Mouse (Mus musculus) hindbrain, postnatal 0 days (tissue): ENCODE results near the gene Arhgap33. TPM values are rescaled to one million over a fixed set of nuclear protein-coding genes. Genes with fewer than 3 reads are reported as not detected.
A peak's percentile ranks its signal among the peaks of the same experiment; 100 is the strongest.

Source experiments
- ATAC-seq: fragments of 200-750 bp; cut with Nextera tagmentation; 2 replicates; pipeline ENCODE4 v1.8.0; 2017; ENCODE audit warnings: mild to moderate bottlenecking, moderate TSS enrichment, moderate library complexity
- DNase-seq: peaks from one replicate; pipeline ENCODE4 v3.0.0-alpha.2; 2015; ENCODE audit warnings: low spot score
- H3K27ac ChIP-seq: fragments of 300-500 bp; sonication (generic); 2 replicates; pipeline ENCODE4 v1.5.1; 2014; ENCODE audit warnings: mild to moderate bottlenecking
- H3K27me3 ChIP-seq: fragments of 300-500 bp; sonication (generic); 2 replicates; pipeline ENCODE4 v1.6.1; 2014; ENCODE audit warnings: low read length, mixed read lengths; ENCODE audit not compliant: insufficient read depth
- H3K36me3 ChIP-seq: fragments of 300-500 bp; sonication (generic); 2 replicates; pipeline ENCODE4 v1.6.1; 2014; ENCODE audit warnings: low read length, mixed read lengths; ENCODE audit not compliant: insufficient read depth
- H3K4me1 ChIP-seq: fragments of 300-500 bp; sonication (generic); 2 replicates; pipeline ENCODE4 v1.6.1; 2014; ENCODE audit warnings: antibody characterized with exemption, low read length, mixed read lengths; ENCODE audit not compliant: insufficient read depth
- H3K4me2 ChIP-seq: fragments of 300-500 bp; sonication (generic); 2 replicates; pipeline ENCODE4 v1.6.1; 2014; ENCODE audit warnings: low read depth, mild to moderate bottlenecking, low read length, moderate library complexity, mixed read lengths
- H3K4me3 ChIP-seq: fragments of 300-500 bp; sonication (generic); 2 replicates; pipeline ENCODE4 v1.5.1; 2014; ENCODE audit warnings: low read length
- H3K9ac ChIP-seq: fragments of 300-500 bp; sonication (generic); replicated peaks from 2 replicates; pipeline ENCODE4 v1.6.1; 2014; ENCODE audit warnings: mild to moderate bottlenecking, low read length, moderate library complexity, mixed read lengths
- H3K9me3 ChIP-seq: fragments of 300-500 bp; sonication (generic); 2 replicates; pipeline ENCODE4 v1.6.1; 2016; ENCODE audit warnings: low read length, mixed read lengths
- CTCF ChIP-seq: IDR thresholded peaks from 2 replicates; pipeline ENCODE4 v1.5.1; 2016; ENCODE audit warnings: antibody characterized with exemption, control low read depth, low read depth
- WGBS: fragments of 180-500 bp; shearing (Covaris S2); extraction: QIAGEN DNeasy Blood & Tissue Kit; methylation state at CpG from one replicate; pipeline ENCODE4 v1.1.7; 2014; 5-methylcytosine and 5-hydroxymethylcytosine counted together
- polyA plus RNA-seq: library from polyadenylated mRNA; unstranded; fragments of >200 nt; fragmentation: Nextera tagmentation; extraction: Ambion mirVana; gene quantifications from 2 replicates; pipeline ENCODE4 v1.2.1, GENCODE M21; 2015
- total RNA-seq: library from RNA; depleted of rRNA; stranded (reverse); fragments of >200 nt; gene quantifications from 2 replicates; pipeline ENCODE4 v1.2.3, GENCODE M21; 2014

Gene Arhgap33
- total and polyA plus RNA-seq, 2 experiments from 2014 or later = 55.7 to 73.1 TPM

- peak; percentile 55 for DNase-seq
- peak overlapping the region; percentile 97 for H3K4me2 ChIP-seq
- WGBS = 3% methylated on average over 23 of the region's 23 CpGs
Measured at GRCm38 (mm10) chr7:30553021-30553589, 18.2 kb upstream of the Arhgap33 start.

DNA sequence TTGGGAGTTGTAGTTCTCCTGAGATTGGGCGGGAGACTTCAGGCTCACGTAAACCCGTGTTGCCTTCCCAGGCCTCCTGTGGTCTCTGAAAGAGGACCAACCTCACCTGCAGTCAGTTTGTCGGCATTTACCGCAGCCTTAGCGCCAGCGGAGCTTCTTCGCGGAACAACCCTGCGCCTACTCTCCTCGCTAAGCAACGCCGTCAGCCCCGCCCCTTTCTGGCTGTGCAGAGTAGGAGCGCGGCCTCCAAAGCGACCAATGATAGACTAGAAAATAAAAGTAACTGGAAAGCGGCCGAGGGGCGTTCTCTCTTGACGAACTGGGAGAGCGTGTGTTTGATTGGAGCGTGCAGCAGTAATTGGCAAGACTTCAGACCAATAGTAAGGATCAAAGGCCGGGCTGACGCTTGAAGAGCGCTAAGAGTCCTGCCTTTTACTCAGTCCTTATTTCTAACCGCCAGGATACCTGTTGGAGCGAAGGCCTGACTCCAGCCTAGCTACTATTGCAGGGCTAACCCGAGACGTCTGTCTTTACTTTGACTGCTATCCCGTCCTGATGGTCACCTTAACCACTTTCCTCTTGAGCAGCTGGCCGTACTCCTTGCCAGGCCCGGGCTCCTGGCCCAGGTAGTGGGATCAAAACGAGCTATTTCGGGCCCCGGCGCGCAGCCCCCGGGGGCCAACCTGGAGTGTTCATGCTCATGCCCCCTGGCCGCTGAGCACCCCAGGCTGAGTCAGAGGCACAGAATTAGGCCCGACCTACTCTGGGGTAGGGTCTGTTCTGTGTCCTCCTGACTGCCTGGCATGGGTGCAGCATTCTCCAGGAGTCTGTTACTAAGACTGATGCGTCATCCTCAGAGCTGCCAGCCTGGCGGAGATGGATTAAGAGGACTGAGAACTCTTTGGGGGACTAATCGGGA lies 17.5 kb upstream of the Arhgap33 start, which contains the start of the genes Hspb6 and Proser3:
Gene Hspb6 (plus strand): TSS at position 77 of the 919 bp plus-strand sequence.
Gene Proser3 (minus strand): TSS at position 198 of the 919 bp plus-strand sequence.
- TF ChIP-seq CTCF = peak; percentile 34; the same call in 1 of the 2 replicates

More at GRCm38 (mm10) chr7:30553021-30553589, 18.2 kb upstream of the Arhgap33 start:
- H3K36me3 ChIP-seq = peaks cover 24% of the 10 kb centered on the region
- peaks cover 13% of the 10 kb centered on the region; the same call in 1 of the 2 replicates for H3K4me1 ChIP-seq
- no peaks in the 10 kb centered on the region for H3K9me3 ChIP-seq
- peak overlapping the region; percentile 96 for H3K27ac ChIP-seq
- no peak for ATAC-seq
- no peak for TF ChIP-seq CTCF
- peak overlapping the region; percentile 65 for H3K4me3 ChIP-seq
- H3K27me3 ChIP-seq = no peaks in the 10 kb centered on the region
- H3K9ac ChIP-seq = peak overlapping the region; percentile 63

GRCm38 (mm10) chr7:30551445-30552101 lies 16.7 kb upstream of the Arhgap33 start:
- H3K36me3 ChIP-seq = peaks cover 21% of the 10 kb centered on the region
- H3K4me1 ChIP-seq = peaks cover 13% of the 10 kb centered on the region; the same call in 1 of the 2 replicates
- DNase-seq (peak; percentile 83), ATAC-seq (peak; percentile 68)
- H3K27ac ChIP-seq = peak overlapping the region; percentile 96
- H3K9me3 ChIP-seq = no peaks in the 10 kb centered on the region
- peak; percentile 63 for TF ChIP-seq CTCF
- H3K9ac ChIP-seq = peak overlapping the region; percentile 63
- H3K27me3 ChIP-seq = no peaks in the 10 kb centered on the region
- peak overlapping the region; percentile 97 for H3K4me2 ChIP-seq
- peak overlapping the region; percentile 65 for H3K4me3 ChIP-seq
- WGBS = 1% methylated on average over 10 of the region's 10 CpGs

More for the DNA sequence above, 17.5 kb upstream of the Arhgap33 start, which contains the start of the genes Hspb6 and Proser3:
- peaks cover 24% of the 10 kb centered on the region for H3K36me3 ChIP-seq
- under 1% methylated on average over 44 of the region's 44 CpGs for WGBS
- H3K9ac ChIP-seq = peak within 1 kb of the TSS; percentile 63
- peak within 1 kb of the TSS; percentile 65 for H3K4me3 ChIP-seq
- ATAC-seq = peak; percentile 95
- no peaks in the 10 kb centered on the region for H3K27me3 ChIP-seq
- peak; percentile 99 for DNase-seq
- peak within 1 kb of the TSS; percentile 96 for H3K27ac ChIP-seq
- peak within 1 kb of the TSS; percentile 97 for H3K4me2 ChIP-seq
- H3K4me1 ChIP-seq = peaks cover 13% of the 10 kb centered on the region; the same call in 1 of the 2 replicates
- H3K9me3 ChIP-seq = no peaks in the 10 kb centered on the region

GRCm38 (mm10) chr7:30550603-30551002 lies 15.7 kb upstream of the Arhgap33 start:
- Histone ChIP-seq H3K9me3 (no peaks in the 10 kb centered on the region), H3K27me3 (no peaks in the 10 kb centered on the region), H3K4me3 (no peak overlapping the region), H3K27ac (no peak overlapping the region), H3K9ac (no peak overlapping the region), H3K4me2 (no peak overlapping the region), H3K4me1 (peaks cover 13% of the 10 kb centered on the region; the same call in 1 of the 2 replicates), H3K36me3 (peaks cover 20% of the 10 kb centered on the region)
- no peak for TF ChIP-seq CTCF
- DNase-seq = no peak
- no peak for ATAC-seq
- WGBS = 95% methylated on average over 1 of the region's 1 CpGs

- whole genome bisulfite sequencing = 94% methylated on average over 1 of the region's 2 CpGs
- no peak overlapping the region for H3K27ac ChIP-seq
- H3K4me1 ChIP-seq = peaks cover 13% of the 10 kb centered on the region; the same call in 1 of the 2 replicates
- no peaks in the 10 kb centered on the region for H3K9me3 ChIP-seq
- H3K4me2 ChIP-seq = no peak overlapping the region
- H3K36me3 ChIP-seq = peaks cover 13% of the 10 kb centered on the region; the same call in 1 of the 2 replicates
- H3K4me3 ChIP-seq = no peak overlapping the region
- H3K9ac ChIP-seq = no peak overlapping the region
- H3K27me3 ChIP-seq = no peaks in the 10 kb centered on the region
- TF ChIP-seq CTCF = no peak
- DNase-seq (no peak), ATAC-seq (no peak)
Measured at GRCm38 (mm10) chr7:30549880-30550279, 15.0 kb upstream of the Arhgap33 start.

DNA sequence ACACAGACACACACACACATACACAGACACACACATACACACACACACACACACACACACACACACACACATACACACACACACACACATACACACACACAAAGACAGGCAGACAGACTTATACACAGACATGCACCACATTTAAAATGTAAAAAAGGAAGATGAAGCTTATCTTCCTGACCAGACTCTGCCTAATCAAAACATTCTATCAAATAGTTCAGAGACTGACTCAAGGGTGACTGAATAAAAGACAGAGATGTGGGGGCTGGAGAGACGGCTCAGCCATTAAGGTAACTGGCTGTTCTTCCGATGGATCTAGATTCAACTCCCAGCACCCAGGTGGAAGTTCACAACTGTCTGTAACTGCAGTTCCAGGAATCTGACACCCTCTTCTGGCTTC lies 9.5 kb upstream of the Arhgap33 start:
- DNase-seq = no peak
- no peaks in the 10 kb centered on the region for H3K27me3 ChIP-seq
- ATAC-seq = no peak
- peaks cover 16% of the 10 kb centered on the region for H3K36me3 ChIP-seq
- no peak overlapping the region for H3K27ac ChIP-seq
- H3K9ac ChIP-seq = no peak overlapping the region
- H3K4me3 ChIP-seq = no peak overlapping the region
- no peaks in the 10 kb centered on the region for H3K4me1 ChIP-seq
- no peak for TF ChIP-seq CTCF
- whole genome bisulfite sequencing = 90% methylated on average over 2 of the region's 2 CpGs
- no peaks in the 10 kb centered on the region for H3K9me3 ChIP-seq
- no peak overlapping the region for H3K4me2 ChIP-seq
